Mouse (Mus musculus): ENCODE results near the gene Ebf1.

GRCm38 (mm10) chr11:44573396-44573795 lies 43.7 kb upstream of the Ebf1 start:
- TF ChIP-seq CTCF (IDR thresholded peaks at IDR 0.05; ENCODE audit: low read depth): no peak
- TF ChIP-seq EP300 (optimal IDR thresholded peaks at IDR 0.05): no peak

Measured in stomach, postnatal 0 days (tissue).